Mouse (Mus musculus): Measurements from ENCODE around the gene Sema3f. TPM values are rescaled to one million over a fixed set of nuclear protein-coding genes. Genes with fewer than 3 reads are reported as not detected.

Sema3f gene
- 0.87 TPM for polyA plus RNA-seq (2014; fragmentation: Illumina TruSeq; extraction: RNeasy Lipid Tissue Mini Kit (QIAGEN cat#74804); ENCODE audit: low read depth, low replicate concordance)

GRCm38 (mm10) chr9:107709697-107710483 is at the start of gene Sema3f:
TSS of gene Sema3f (minus strand) at chr9:107710475.

DNA sequence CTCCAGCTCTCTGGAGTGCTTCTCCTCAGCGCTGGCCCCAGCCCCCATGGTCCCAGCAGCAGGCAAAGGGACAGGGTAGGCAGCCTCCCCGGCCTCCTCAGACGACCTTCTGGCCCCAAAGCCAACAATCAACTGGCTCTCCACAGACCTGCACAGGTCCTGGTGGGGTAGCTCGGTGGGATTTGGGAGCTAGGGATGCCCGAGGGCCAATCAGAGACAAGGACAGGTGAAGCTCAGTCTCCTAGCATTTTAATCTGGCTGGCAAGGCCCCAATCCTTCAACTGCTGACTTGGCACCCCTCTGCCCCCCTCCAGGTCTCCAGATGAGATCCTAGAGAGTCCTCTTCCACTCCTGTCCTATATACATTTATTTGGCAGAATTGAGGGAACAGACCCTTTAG is 30.8 kb downstream of the Sema3f start, which contains the start of gene Gnat1:
Gene Gnat1 (minus strand): TSS at position 212 of the 400 bp plus-strand sequence.

GRCm38 (mm10) chr9:107669480-107669945 is 40.8 kb downstream of the Sema3f start, which contains the start of gene Slc38a3:
TSS of gene Slc38a3 (minus strand) at chr9:107669530.

GRCm38 (mm10) chr9:107635279-107636028 is 74.8 kb downstream of the Sema3f start, which contains the start of gene Gnai2:
TSS of gene Gnai2 (minus strand) at chr9:107635367.

Other genes starting within 250 kb of the Sema3f start
- gene Tmem115, start 176.5 kb downstream of the Sema3f start, polyA plus RNA-seq (2014; fragmentation: Illumina TruSeq; extraction: RNeasy Lipid Tissue Mini Kit (QIAGEN cat#74804); ENCODE audit: low read depth, low replicate concordance) = 0.23 TPM
- gene Cyb561d2, start 168.3 kb downstream of the Sema3f start, polyA plus RNA-seq (2014; fragmentation: Illumina TruSeq; extraction: RNeasy Lipid Tissue Mini Kit (QIAGEN cat#74804); ENCODE audit: low read depth, low replicate concordance) = 4.6 TPM
- 1.8 TPM for gene Nprl2, start 168.2 kb downstream of the Sema3f start, polyA plus RNA-seq (2014; fragmentation: Illumina TruSeq; extraction: RNeasy Lipid Tissue Mini Kit (QIAGEN cat#74804); ENCODE audit: low read depth, low replicate concordance)
- not detected for gene Zmynd10, start 163.2 kb downstream of the Sema3f start, polyA plus RNA-seq (2014; fragmentation: Illumina TruSeq; extraction: RNeasy Lipid Tissue Mini Kit (QIAGEN cat#74804); ENCODE audit: low read depth, low replicate concordance)
- 8.9 TPM for gene Rassf1, start 158.9 kb downstream of the Sema3f start, polyA plus RNA-seq (2014; fragmentation: Illumina TruSeq; extraction: RNeasy Lipid Tissue Mini Kit (QIAGEN cat#74804); ENCODE audit: low read depth, low replicate concordance)
- gene Tusc2, start 147.2 kb downstream of the Sema3f start, polyA plus RNA-seq (2014; fragmentation: Illumina TruSeq; extraction: RNeasy Lipid Tissue Mini Kit (QIAGEN cat#74804); ENCODE audit: low read depth, low replicate concordance) = 30.0 TPM
- gene Hyal2, start 142.5 kb downstream of the Sema3f start, polyA plus RNA-seq (2014; fragmentation: Illumina TruSeq; extraction: RNeasy Lipid Tissue Mini Kit (QIAGEN cat#74804); ENCODE audit: low read depth, low replicate concordance) = 0.76 TPM
- gene Hyal1, start 133.5 kb downstream of the Sema3f start, polyA plus RNA-seq (2014; fragmentation: Illumina TruSeq; extraction: RNeasy Lipid Tissue Mini Kit (QIAGEN cat#74804); ENCODE audit: low read depth, low replicate concordance) = 3.5 TPM
- 2.7 TPM for gene Naa80, start 131.6 kb downstream of the Sema3f start, polyA plus RNA-seq (2014; fragmentation: Illumina TruSeq; extraction: RNeasy Lipid Tissue Mini Kit (QIAGEN cat#74804); ENCODE audit: low read depth, low replicate concordance)
- gene Hyal3, start 129.7 kb downstream of the Sema3f start, polyA plus RNA-seq (2014; fragmentation: Illumina TruSeq; extraction: RNeasy Lipid Tissue Mini Kit (QIAGEN cat#74804); ENCODE audit: low read depth, low replicate concordance) = not detected
- 21.9 TPM for gene Ifrd2, start 122.8 kb downstream of the Sema3f start, polyA plus RNA-seq (2014; fragmentation: Illumina TruSeq; extraction: RNeasy Lipid Tissue Mini Kit (QIAGEN cat#74804); ENCODE audit: low read depth, low replicate concordance)
- 0.70 TPM for gene Sema3b, start 101.2 kb downstream of the Sema3f start, polyA plus RNA-seq (2014; fragmentation: Illumina TruSeq; extraction: RNeasy Lipid Tissue Mini Kit (QIAGEN cat#74804); ENCODE audit: low read depth, low replicate concordance)
- gene Gnai2, start 75.1 kb downstream of the Sema3f start, polyA plus RNA-seq (2014; fragmentation: Illumina TruSeq; extraction: RNeasy Lipid Tissue Mini Kit (QIAGEN cat#74804); ENCODE audit: low read depth, low replicate concordance) = 34.5 TPM
- not detected for gene Slc38a3, start 40.9 kb downstream of the Sema3f start, polyA plus RNA-seq (2014; fragmentation: Illumina TruSeq; extraction: RNeasy Lipid Tissue Mini Kit (QIAGEN cat#74804); ENCODE audit: low read depth, low replicate concordance)
- gene Gnat1, start 30.8 kb downstream of the Sema3f start, polyA plus RNA-seq (2014; fragmentation: Illumina TruSeq; extraction: RNeasy Lipid Tissue Mini Kit (QIAGEN cat#74804); ENCODE audit: low read depth, low replicate concordance) = not detected
- gene Rbm5, start 60.5 kb upstream of the Sema3f start, polyA plus RNA-seq (2014; fragmentation: Illumina TruSeq; extraction: RNeasy Lipid Tissue Mini Kit (QIAGEN cat#74804); ENCODE audit: low read depth, low replicate concordance) = 169 TPM
- gene Rbm6, start 162.8 kb upstream of the Sema3f start, polyA plus RNA-seq (2014; fragmentation: Illumina TruSeq; extraction: RNeasy Lipid Tissue Mini Kit (QIAGEN cat#74804); ENCODE audit: low read depth, low replicate concordance) = 106 TPM
- gene Mon1a, start 177.7 kb upstream of the Sema3f start, polyA plus RNA-seq (2014; fragmentation: Illumina TruSeq; extraction: RNeasy Lipid Tissue Mini Kit (QIAGEN cat#74804); ENCODE audit: low read depth, low replicate concordance) = 0.35 TPM
- 0.93 TPM for gene Mst1r, start 196.4 kb upstream of the Sema3f start, polyA plus RNA-seq (2014; fragmentation: Illumina TruSeq; extraction: RNeasy Lipid Tissue Mini Kit (QIAGEN cat#74804); ENCODE audit: low read depth, low replicate concordance)
- gene Actl11, start 218.0 kb upstream of the Sema3f start, polyA plus RNA-seq (2014; fragmentation: Illumina TruSeq; extraction: RNeasy Lipid Tissue Mini Kit (QIAGEN cat#74804); ENCODE audit: low read depth, low replicate concordance) = not detected
- gene Camkv, start 225.2 kb upstream of the Sema3f start, polyA plus RNA-seq (2014; fragmentation: Illumina TruSeq; extraction: RNeasy Lipid Tissue Mini Kit (QIAGEN cat#74804); ENCODE audit: low read depth, low replicate concordance) = 0.64 TPM
- not detected for gene Traip, start 239.7 kb upstream of the Sema3f start, polyA plus RNA-seq (2014; fragmentation: Illumina TruSeq; extraction: RNeasy Lipid Tissue Mini Kit (QIAGEN cat#74804); ENCODE audit: low read depth, low replicate concordance)